Mouse (Mus musculus): Measurements from ENCODE around the gene Rnh1.

GRCm38 (mm10) chr7:141173323-141173850 is 730 bp upstream of the Rnh1 start:
- TF ChIP-seq POLR2A (IDR thresholded peaks at IDR 0.05; ENCODE audit: borderline replicate concordance, extremely low read depth, low read depth, low read length) (no peak), CTCF (IDR thresholded peaks at IDR 0.05; ENCODE audit: insufficient read depth, low read length) (no peak)
